Mouse (Mus musculus) E14TG2a.4 (cell line): ENCODE data around the gene Yap1.

ENCODE experiments used
- CTCF ChIP-seq: conservative IDR thresholded peaks from 2 replicates; pipeline ENCODE4 v1.5.1; 2014; ENCODE audit warnings: low read length
- NANOG ChIP-seq: IDR thresholded peaks from 2 replicates; pipeline ENCODE4 v1.6.1; 2014; ENCODE audit warnings: borderline replicate concordance, low read length, mixed read lengths
- POU5F1 ChIP-seq: IDR thresholded peaks from 2 replicates; pipeline ENCODE4 v1.6.1; 2014; ENCODE audit warnings: low read length, borderline replicate concordance

GRCm38 (mm10) chr9:7914487-7914886 lies 89.9 kb downstream of the Yap1 start:
- TF ChIP-seq CTCF (no peak), NANOG (no peak), POU5F1 (no peak)
